Mouse (Mus musculus) stomach, embryonic 16.5 days (tissue): ENCODE results near the gene Baz2b. TPM values are rescaled to one million over a fixed set of nuclear protein-coding genes. Genes with fewer than 3 reads are reported as not detected.

Source experiments
- ATAC-seq: fragments of 200-750 bp; cut with Nextera tagmentation; 2 replicates; pipeline ENCODE4 v1.8.0; 2017; ENCODE audit warnings: moderate number of reproducible peaks, moderate TSS enrichment; ENCODE audit not compliant: insufficient read depth, low FRiP score
- H3K27ac ChIP-seq: fragments of 300-500 bp; sonication (generic); 2 replicates; pipeline ENCODE4 v1.5.1; 2014; ENCODE audit warnings: low read length
- H3K27me3 ChIP-seq: fragments of 300-500 bp; sonication (generic); 2 replicates; pipeline ENCODE4 v1.6.1; 2014; ENCODE audit warnings: low read length, control low read depth, mixed read lengths; ENCODE audit not compliant: control insufficient read depth, insufficient read depth
- H3K36me3 ChIP-seq: fragments of 300-500 bp; sonication (generic); 2 replicates; pipeline ENCODE4 v1.6.1; 2014; ENCODE audit warnings: low read length; ENCODE audit not compliant: control insufficient read depth, insufficient read depth
- H3K4me1 ChIP-seq: fragments of 300-500 bp; sonication (generic); 2 replicates; pipeline ENCODE4 v1.6.1; 2014; ENCODE audit warnings: low read length, control low read depth, mixed read lengths; ENCODE audit not compliant: control insufficient read depth, insufficient read depth
- H3K4me2 ChIP-seq: fragments of 300-500 bp; sonication (generic); 2 replicates; pipeline ENCODE4 v1.6.1; 2014; ENCODE audit warnings: low read depth, low read length, mixed read lengths
- H3K4me3 ChIP-seq: fragments of 300-500 bp; sonication (generic); replicated peaks from 2 replicates; pipeline ENCODE4 v1.5.1; 2014; ENCODE audit warnings: mild to moderate bottlenecking, low read length
- H3K9ac ChIP-seq: fragments of 300-500 bp; sonication (generic); 2 replicates; pipeline ENCODE4 v1.6.1; 2014; ENCODE audit warnings: low read length
- H3K9me3 ChIP-seq: fragments of 300-500 bp; sonication (generic); replicated peaks from 2 replicates; pipeline ENCODE4 v1.6.1; 2016; ENCODE audit warnings: low read length, control low read depth; ENCODE audit not compliant: control insufficient read depth
- WGBS: fragments of 180-500 bp; shearing (Covaris S2); extraction: QIAGEN DNeasy Blood & Tissue Kit; methylation state at CpG from one replicate; pipeline ENCODE4 v1.1.7; 2014; 5-methylcytosine and 5-hydroxymethylcytosine counted together
- polyA plus RNA-seq: library from polyadenylated mRNA; unstranded; fragments of >200 nt; fragmentation: Nextera tagmentation; extraction: Ambion mirVana; gene quantifications from 2 replicates; pipeline ENCODE4 v1.2.1, GENCODE M21; 2015

The Baz2b gene
- polyA plus RNA-seq, 1 experiment from 2014 or later: 49.2 TPM

DNA sequence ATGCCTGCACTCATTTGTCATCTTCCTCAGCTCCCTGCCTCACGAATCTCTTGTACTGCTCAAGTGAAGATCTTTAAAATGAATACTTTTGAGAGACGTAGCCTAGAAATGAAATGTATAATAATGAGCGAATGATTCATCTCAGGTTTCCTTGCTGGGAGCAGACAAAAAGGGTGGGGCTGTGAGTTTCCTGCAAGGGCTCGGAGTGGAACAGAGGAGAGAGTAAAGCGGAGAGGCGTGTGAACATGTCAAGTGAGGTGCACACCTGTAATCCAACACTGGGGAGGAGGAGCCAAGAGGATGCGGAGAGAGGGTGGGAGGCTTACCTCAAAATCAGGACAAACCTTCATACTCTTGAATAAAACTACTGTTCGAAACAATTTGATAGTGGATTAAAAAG is 312.8 kb downstream of the Baz2b start:
- Histone ChIP-seq H3K27ac (peak overlapping the region; percentile 48), H3K4me3 (no peak overlapping the region)
- 45% methylated on average over 8 of the region's 8 CpGs for WGBS

DNA sequence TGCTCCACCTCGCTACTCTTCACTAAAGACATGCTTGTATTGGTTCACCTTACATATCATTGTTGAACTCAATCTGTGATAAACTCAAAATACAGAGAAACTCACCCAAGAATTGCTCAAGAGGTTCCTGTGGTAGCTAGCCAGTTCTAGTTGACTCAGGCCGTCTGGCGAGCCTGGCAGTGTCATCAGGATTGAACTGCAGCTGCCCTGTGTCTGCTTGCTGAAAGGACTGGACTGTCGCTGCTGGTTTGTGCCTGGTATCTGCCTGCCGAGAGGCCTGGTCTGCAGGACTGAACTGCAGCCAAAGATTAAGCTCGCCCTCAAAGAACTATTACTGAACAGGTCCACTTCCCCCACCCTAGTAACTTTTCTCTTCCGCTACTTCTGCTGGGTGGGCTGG is 313.2 kb downstream of the Baz2b start:
- Histone ChIP-seq H3K27ac (peak overlapping the region; percentile 48), H3K4me2 (0 out of 2 replicates have a peak overlapping the region, but pooled peaks have one; percentile 21), H3K4me3 (no peak overlapping the region), H3K4me1 (peaks cover 10% of the 10 kb centered on the region; the same call in 1 of the 2 replicates), H3K27me3 (no peaks in the 10 kb centered on the region), H3K9me3 (no peaks in the 10 kb centered on the region), H3K9ac (no peak overlapping the region), H3K36me3 (0 out of 2 replicates have a peak, but pooled peaks cover 10% of the 10 kb centered on the region)
- WGBS: 41% methylated on average over 7 of the region's 7 CpGs
- no peak for ATAC-seq

More for the DNA sequence above, 312.8 kb downstream of the Baz2b start:
- Histone ChIP-seq H3K4me1 (peaks cover 10% of the 10 kb centered on the region; the same call in 1 of the 2 replicates), H3K27me3 (no peaks in the 10 kb centered on the region), H3K4me2 (0 out of 2 replicates have a peak overlapping the region, but pooled peaks have one; percentile 21), H3K36me3 (0 out of 2 replicates have a peak, but pooled peaks cover 12% of the 10 kb centered on the region), H3K9me3 (no peaks in the 10 kb centered on the region), H3K9ac (no peak overlapping the region)
- ATAC-seq: peak; percentile 80; the same call in 1 of the 2 replicates

DNA sequence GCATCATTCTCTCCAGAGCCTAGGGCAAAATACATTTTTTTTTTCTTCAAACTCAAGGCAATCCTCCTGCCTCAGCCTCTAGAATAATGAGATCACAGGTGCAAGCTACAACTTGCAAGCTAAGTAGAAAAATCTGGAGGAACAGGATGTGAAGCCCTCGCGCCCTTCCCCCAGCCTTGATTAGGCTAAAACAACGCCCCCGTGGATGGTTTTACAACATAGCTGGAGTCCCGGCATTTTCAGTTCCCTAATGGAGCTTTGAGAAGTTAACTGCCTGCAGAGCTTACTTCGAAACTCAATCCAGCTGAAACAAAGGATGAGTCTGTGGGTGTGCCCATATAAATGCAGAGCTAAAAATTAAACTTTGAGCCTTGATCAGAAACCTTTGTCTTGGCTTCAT is 319.9 kb downstream of the Baz2b start:
- Histone ChIP-seq H3K4me1 (no peaks in the 10 kb centered on the region), H3K36me3 (no peaks in the 10 kb centered on the region), H3K4me3 (no peak overlapping the region), H3K9me3 (no peaks in the 10 kb centered on the region), H3K9ac (no peak overlapping the region), H3K4me2 (no peak overlapping the region), H3K27ac (no peak overlapping the region), H3K27me3 (no peaks in the 10 kb centered on the region)
- ATAC-seq: no peak
- 89% methylated on average over 6 of the region's 6 CpGs for WGBS

DNA sequence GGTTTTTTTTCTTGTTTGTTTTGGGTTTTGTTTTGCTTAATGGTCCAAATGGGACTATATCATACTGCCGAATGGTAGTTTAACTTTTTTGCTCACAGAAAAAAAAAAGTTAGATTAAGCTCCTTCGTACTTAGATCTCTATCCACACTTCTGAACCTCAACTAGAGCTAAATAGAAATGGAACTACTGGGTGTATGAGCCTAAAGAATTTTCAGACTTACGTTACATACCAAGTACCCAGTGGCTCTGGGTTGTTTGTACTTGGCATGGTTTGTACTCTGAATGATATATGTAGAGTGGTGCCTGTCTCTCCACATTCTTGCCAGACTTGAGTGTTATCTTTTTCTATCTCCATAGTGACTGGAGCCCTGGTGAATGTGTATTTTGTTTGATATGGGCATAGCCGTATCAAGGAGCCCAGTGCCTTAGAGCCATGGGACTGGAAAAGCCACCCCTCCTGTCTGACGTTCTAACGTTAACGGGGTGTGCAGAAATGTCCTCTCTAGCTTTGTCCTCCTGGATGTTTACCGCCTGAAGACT is 326.8 kb downstream of the Baz2b start:
- Histone ChIP-seq H3K4me3 (peak overlapping the region; percentile 94), H3K27ac (peak overlapping the region; percentile 39; the same call in 1 of the 2 replicates), H3K27me3 (no peaks in the 10 kb centered on the region), H3K9me3 (no peaks in the 10 kb centered on the region), H3K9ac (peak overlapping the region; percentile 40; the same call in 1 of the 2 replicates), H3K4me2 (peak overlapping the region; percentile 50), H3K36me3 (no peaks in the 10 kb centered on the region), H3K4me1 (0 out of 2 replicates have a peak, but pooled peaks cover 8% of the 10 kb centered on the region)
- 60% methylated on average over 8 of the region's 8 CpGs for WGBS
- peak; percentile 12; the same call in 1 of the 2 replicates for ATAC-seq

DNA sequence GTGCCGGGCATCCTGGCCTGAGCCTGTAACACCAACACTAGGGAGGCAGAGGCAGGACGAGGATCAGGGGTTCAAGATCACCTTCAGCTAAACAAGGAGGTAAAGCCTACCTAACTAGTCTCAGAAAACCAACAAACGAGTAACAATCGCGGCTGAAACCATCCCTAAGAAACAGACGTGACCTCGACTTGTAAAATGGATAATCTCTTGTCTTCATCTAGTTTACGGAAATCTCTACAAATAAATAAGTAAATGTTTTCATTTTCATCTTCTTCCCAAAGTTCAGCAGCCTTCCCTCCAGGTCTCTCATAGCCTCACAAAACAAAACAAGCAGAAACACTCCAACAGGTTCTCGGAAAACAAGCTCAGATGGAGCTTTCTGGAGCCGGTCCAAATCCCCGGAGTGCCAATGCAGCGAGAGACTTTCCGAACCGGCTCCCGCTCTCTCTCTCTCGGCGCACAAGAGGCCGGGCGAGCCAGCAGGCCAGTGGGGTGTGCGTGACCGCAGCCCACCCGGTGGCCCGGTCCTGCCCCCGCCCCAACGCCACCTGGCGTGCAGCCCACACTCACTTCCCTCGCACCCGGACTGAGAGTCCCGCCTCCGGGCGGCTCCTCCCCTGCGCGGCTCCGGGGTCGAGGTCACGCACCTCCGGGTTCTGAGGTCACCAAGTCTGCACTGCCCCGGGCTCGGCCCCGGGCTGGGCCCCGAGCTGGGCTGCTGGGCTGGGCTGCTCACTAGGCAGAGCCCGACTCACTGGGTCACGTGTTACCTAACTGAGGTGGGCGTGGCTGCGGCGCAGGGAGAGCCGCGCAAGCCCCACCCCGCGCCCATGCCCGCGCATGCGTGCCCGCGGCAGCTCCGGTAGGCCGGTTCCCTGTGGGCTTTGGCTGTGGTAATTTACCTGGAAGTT is 327.6 kb downstream of the Baz2b start, which contains the start of gene Wdsub1:
Gene Wdsub1, minus strand, starts transcription at position 761 of the 911 bp plus-strand sequence.
- Histone ChIP-seq H3K4me3 (peak within 1 kb of the TSS; percentile 94), H3K27ac (peak within 1 kb of the TSS; percentile 68), H3K27me3 (no peaks in the 10 kb centered on the region), H3K4me1 (0 out of 2 replicates have a peak, but pooled peaks cover 8% of the 10 kb centered on the region), H3K4me2 (peak within 1 kb of the TSS; percentile 50), H3K9me3 (no peaks in the 10 kb centered on the region), H3K36me3 (no peaks in the 10 kb centered on the region), H3K9ac (peak within 1 kb of the TSS; percentile 86)
- peak; percentile 98 for ATAC-seq
- 3% methylated on average over 57 of the region's 57 CpGs for WGBS

DNA sequence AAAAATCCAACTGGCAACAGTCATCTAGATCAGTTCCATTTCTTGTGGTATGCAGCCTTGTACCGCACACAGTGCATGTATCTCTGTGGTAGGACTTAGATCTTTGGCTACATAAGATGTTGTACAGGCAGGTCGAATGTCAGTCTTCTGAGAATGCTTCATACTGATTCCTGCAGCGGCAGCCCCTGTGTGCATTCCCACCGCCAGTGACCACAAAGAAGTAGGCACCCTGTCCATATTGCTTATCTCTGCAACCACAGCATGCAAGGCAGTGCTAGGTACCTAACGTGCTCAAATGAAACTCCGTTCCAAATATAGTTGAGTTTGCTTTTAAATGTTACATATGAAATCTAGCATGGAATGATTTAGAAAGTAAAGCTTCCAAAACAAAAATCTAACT is 328.2 kb downstream of the Baz2b start:
- Histone ChIP-seq H3K27ac (no peak overlapping the region), H3K9me3 (no peaks in the 10 kb centered on the region), H3K27me3 (no peaks in the 10 kb centered on the region), H3K4me3 (peak overlapping the region; percentile 94), H3K4me1 (0 out of 2 replicates have a peak, but pooled peaks cover 8% of the 10 kb centered on the region), H3K36me3 (no peaks in the 10 kb centered on the region), H3K9ac (peak overlapping the region; percentile 86; the same call in 1 of the 2 replicates), H3K4me2 (peak overlapping the region; percentile 50)
- WGBS: 56% methylated on average over 6 of the region's 6 CpGs
- no peak for ATAC-seq

DNA sequence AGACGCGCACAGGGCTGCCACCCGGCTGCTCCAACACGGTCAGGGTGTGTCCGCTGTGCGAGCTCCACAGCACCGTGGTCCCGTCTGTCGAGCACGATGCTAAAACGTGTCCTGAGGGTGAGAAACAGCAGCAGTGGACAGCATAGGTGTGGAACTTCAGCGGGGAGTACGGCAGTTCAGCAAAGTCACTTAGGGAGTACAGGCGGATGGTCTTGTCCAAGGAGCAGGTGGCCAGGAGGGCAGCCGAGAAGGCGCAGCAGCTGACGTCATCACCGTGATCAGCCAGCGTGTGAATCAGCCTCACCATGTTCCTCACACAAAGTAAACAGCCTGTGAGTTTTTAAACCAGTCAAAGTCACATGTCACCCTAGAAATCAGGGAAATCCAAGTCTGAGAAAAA is 331.4 kb downstream of the Baz2b start:
- Histone ChIP-seq H3K4me1 (0 out of 2 replicates have a peak, but pooled peaks cover 5% of the 10 kb centered on the region), H3K27ac (no peak overlapping the region), H3K9me3 (no peaks in the 10 kb centered on the region), H3K4me2 (no peak overlapping the region), H3K27me3 (no peaks in the 10 kb centered on the region), H3K36me3 (no peaks in the 10 kb centered on the region), H3K9ac (no peak overlapping the region), H3K4me3 (no peak overlapping the region)
- WGBS: 63% methylated on average over 19 of the region's 19 CpGs
- no peak for ATAC-seq

DNA sequence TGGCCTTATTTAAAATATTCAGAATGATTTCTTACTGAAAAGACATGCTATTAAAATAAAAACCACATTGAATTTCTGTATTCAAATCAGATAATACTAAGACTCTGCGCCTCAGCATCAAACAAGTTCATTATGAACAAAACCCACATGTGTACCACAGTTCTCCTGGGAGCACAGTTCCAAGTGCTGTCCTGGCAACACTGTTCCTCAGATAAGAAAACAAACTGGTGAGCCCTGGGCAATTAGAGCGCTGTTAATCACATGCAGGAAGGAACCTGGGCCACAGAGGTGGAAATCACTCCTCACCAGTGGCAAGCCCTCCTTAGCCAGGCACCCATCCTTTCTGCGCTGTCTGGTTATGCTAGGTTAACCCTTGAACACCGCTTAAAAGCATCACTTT is 332.3 kb downstream of the Baz2b start:
- Histone ChIP-seq H3K36me3 (no peaks in the 10 kb centered on the region), H3K9ac (no peak overlapping the region), H3K4me1 (no peaks in the 10 kb centered on the region), H3K9me3 (no peaks in the 10 kb centered on the region), H3K4me2 (no peak overlapping the region), H3K4me3 (no peak overlapping the region), H3K27me3 (no peaks in the 10 kb centered on the region), H3K27ac (no peak overlapping the region)
- no peak for ATAC-seq
- WGBS: 91% methylated on average over 4 of the region's 4 CpGs

DNA sequence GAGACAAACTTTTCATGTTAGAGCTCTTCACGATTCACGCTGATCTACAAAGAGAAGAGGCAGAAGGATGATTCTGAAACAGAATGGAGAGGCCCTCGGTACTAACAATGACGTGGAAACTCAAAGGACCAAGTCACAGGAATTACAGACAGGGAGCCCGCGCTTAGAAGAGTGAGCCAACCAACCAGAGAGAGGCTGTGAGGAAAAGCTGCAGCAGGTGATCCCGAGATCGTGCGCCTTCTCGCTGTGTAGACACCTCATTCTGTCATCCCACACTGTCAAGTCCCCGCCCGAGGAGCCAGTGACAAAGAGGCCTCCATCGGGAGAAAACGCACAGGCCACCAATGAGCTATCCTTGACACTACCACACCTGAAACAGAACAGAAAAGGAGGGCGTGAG is 333.2 kb downstream of the Baz2b start:
- Histone ChIP-seq H3K36me3 (no peaks in the 10 kb centered on the region; the same call in 1 of the 2 replicates), H3K4me3 (no peak overlapping the region), H3K4me2 (no peak overlapping the region), H3K27ac (no peak overlapping the region), H3K27me3 (no peaks in the 10 kb centered on the region), H3K9me3 (no peaks in the 10 kb centered on the region), H3K9ac (no peak overlapping the region), H3K4me1 (no peaks in the 10 kb centered on the region)
- no peak for ATAC-seq
- WGBS: 88% methylated on average over 15 of the region's 15 CpGs
